Mouse (Mus musculus) CH12.LX (cell line): ENCODE data around the gene Pitx1.

ENCODE experiments used
- CTCF ChIP-seq, 2 experiments: IDR thresholded peaks in 1 of 2; conservative IDR thresholded peaks in 1 of 2; 2 replicates each; pipeline ENCODE4 v1.5.1; 2011 to 2012; ENCODE audit warnings: low read depth in 2 of 2, low read length in 2 of 2, improper control_type of control experiment in 1 of 2, inconsistent platforms in 1 of 2, mild to moderate bottlenecking in 1 of 2, moderate library complexity in 1 of 2
- EP300 ChIP-seq: IDR thresholded peaks from 2 replicates; pipeline ENCODE4 v1.6.1; 2011; ENCODE audit warnings: low read length, improper control_type of control experiment
- ETS1 ChIP-seq: conservative IDR thresholded peaks from 2 replicates; pipeline ENCODE4 v1.6.1; 2012; ENCODE audit warnings: low read depth, mild to moderate bottlenecking, inconsistent platforms, low read length, improper control_type of control experiment, moderate library complexity
- GABPA ChIP-seq: IDR thresholded peaks from 2 replicates; pipeline ENCODE4 v1.6.1; 2012; ENCODE audit warnings: low read depth, low read length, improper control_type of control experiment, inconsistent platforms; ENCODE audit not compliant: insufficient replicate concordance
- NELFE ChIP-seq: IDR thresholded peaks from 2 replicates; pipeline ENCODE4 v1.6.1; 2011; ENCODE audit warnings: low read depth, low read length, improper control_type of control experiment
- POLR2A ChIP-seq: IDR thresholded peaks from 2 replicates; pipeline ENCODE4 v1.6.1; 2011; ENCODE audit warnings: low read depth, mild to moderate bottlenecking, improper control_type of control experiment, low read length
- USF1 ChIP-seq: IDR thresholded peaks from 2 replicates; pipeline ENCODE4 v1.6.1; 2014; ENCODE audit warnings: low read depth, mild to moderate bottlenecking, inconsistent platforms, low read length, improper control_type of control experiment
- ZMIZ1 ChIP-seq: IDR thresholded peaks from 2 replicates; pipeline ENCODE4 v1.6.1; 2012; ENCODE audit warnings: low read depth, mild to moderate bottlenecking, inconsistent platforms, low read length, improper control_type of control experiment

DNA sequence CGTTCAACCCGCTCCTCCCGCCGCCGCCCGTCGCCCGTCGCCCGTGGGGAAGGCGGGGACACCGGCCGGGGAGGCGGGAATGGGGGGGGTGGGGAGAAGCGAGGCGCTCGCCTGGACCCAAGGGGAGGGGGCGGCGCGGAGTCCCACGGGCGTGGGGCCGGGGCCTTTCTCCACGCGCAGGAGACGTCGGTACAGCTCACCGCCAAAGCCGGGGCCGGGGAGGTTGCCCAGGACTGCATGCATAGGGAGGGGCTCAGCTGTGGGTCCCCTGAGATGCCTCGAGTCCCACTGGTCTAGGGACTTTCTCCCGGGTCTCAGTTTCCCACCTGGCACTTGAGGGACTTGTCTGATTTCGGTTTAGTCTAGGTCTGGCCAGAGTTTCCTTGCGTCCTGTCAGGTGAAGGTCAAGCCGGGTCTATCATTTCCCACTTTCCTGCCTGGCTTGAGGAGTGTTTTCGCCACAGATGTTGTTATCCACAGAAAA is at the start of gene Pitx1:
- TF ChIP-seq POLR2A, result no peak
- TF ChIP-seq CTCF (conservative IDR thresholded peaks at IDR 0.05 in 1 of 2, IDR thresholded peaks at IDR 0.05 in 1 of 2; ENCODE audit: low read depth in 2 of 2, low read length in 2 of 2), result no peak
- TF ChIP-seq NELFE, result no peak
- TF ChIP-seq EP300, result no peak
- TF ChIP-seq GABPA, result no peak
- TF ChIP-seq USF1, result no peak
- TF ChIP-seq ZMIZ1, result no peak
- no peak for TF ChIP-seq ETS1
